Mouse (Mus musculus): ENCODE results near the gene Klk1b21. TPM values are rescaled to one million over a fixed set of nuclear protein-coding genes. Genes with fewer than 3 reads are reported as not detected.

Klk1b21 gene
- polyA plus RNA-seq (2012; rRNA removed; ENCODE audit: low replicate concordance), result not detected in 2 replicates

DNA sequence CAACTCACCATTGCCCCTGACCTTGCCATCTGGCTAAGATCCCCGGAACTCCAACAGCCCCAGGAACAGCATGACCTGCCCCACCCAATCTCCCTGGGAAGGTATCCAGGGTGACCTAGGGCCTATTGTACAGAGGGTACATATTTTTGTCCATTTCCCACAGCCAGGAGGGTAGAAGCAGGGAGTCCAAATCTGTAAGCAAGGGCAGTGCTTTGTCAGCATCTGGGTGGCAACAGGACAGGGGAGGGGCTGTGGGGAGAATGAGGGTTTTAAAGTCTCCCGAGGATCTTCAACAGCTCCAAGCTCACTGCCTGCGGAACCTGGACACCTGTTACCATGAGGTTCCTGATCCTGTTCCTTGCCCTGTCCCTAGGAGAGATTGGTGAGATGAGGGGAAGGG is at the start of gene Klk1b21:
Klk1b21 (plus strand) TSS at position 301 of the 400 bp plus-strand sequence.

DNA sequence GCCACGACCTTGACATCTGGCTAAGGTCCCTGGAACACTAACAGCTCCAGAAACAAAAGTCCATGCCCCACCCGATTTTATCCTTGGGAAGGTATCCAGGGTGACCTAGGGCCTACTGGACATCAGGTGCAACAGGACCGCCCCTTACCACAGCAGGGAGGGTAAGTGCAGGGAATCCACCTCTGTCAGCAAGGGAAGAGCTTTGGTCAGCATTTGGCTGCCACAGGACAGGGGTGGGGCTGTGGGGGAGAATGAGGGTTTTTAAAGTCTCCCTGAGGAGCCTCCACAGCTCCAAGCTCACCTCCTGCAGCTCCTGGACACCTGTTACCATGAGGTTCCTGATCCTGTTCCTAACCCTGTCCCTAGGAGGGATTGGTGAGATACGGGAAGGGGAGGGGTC is 10.2 kb downstream of the Klk1b21 start, which contains the start of gene Klk1b22:
Klk1b22 (plus strand) TSS at position 301 of the 400 bp plus-strand sequence.

DNA sequence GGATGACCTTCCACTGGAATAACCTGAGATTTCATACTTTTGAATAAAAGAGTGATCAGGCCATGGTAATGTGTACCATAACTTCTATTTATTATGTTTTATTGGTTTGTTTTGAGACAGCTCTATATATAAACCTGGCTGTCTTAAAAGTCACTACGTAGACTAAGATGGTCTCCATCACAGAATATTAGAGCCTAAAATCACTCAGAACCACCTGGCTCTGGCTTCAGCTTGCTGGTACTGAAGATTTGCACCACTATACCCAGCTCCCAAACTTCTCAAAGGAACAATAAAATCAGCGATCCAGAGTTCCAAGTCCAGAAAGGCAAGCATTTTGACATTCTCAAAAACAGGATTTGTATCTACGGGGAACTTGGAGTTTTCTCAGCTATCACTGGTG is 34.3 kb downstream of the Klk1b21 start, which contains the start of gene Klk1b16:
Klk1b16 (plus strand) TSS at position 301 of the 400 bp plus-strand sequence.

Other genes with a start within 250 kb of the Klk1b21 start
- gene Klk4, start 221.2 kb upstream of the Klk1b21 start, polyA plus RNA-seq (2012; rRNA removed; ENCODE audit: low replicate concordance), result not detected in 2 replicates
- not detected in 2 replicates for gene Klk15, start 168.6 kb upstream of the Klk1b21 start, polyA plus RNA-seq (2012; rRNA removed; ENCODE audit: low replicate concordance)
- gene Klk1b8, start 151.7 kb upstream of the Klk1b21 start, polyA plus RNA-seq (2012; rRNA removed; ENCODE audit: low replicate concordance), result not detected in 2 replicates
- gene Klk1b1, start 135.6 kb upstream of the Klk1b21 start, polyA plus RNA-seq (2012; rRNA removed; ENCODE audit: low replicate concordance), result not detected in 2 replicates
- gene Klk1b9, start 126.3 kb upstream of the Klk1b21 start, polyA plus RNA-seq (2012; rRNA removed; ENCODE audit: low replicate concordance), result not detected in 2 replicates
- gene Klk1b11, start 106.5 kb upstream of the Klk1b21 start, polyA plus RNA-seq (2012; rRNA removed; ENCODE audit: low replicate concordance), result 0.49 TPM in 1 of 2 replicates, not detected in the other
- not detected in 2 replicates for gene Klk1b26, start 90.2 kb upstream of the Klk1b21 start, polyA plus RNA-seq (2012; rRNA removed; ENCODE audit: low replicate concordance)
- gene Klk1b27, start 50.0 kb upstream of the Klk1b21 start, polyA plus RNA-seq (2012; rRNA removed; ENCODE audit: low replicate concordance), result 0.14 and 0.25 TPM in 2 replicates
- gene Klk1b22, start 10.3 kb downstream of the Klk1b21 start, polyA plus RNA-seq (2012; rRNA removed; ENCODE audit: low replicate concordance), result not detected in 2 replicates
- not detected in 2 replicates for gene Klk1b16, start 34.4 kb downstream of the Klk1b21 start, polyA plus RNA-seq (2012; rRNA removed; ENCODE audit: low replicate concordance)
- 0.19 TPM in 1 of 2 replicates, not detected in the other for gene Klk1b24, start 85.9 kb downstream of the Klk1b21 start, polyA plus RNA-seq (2012; rRNA removed; ENCODE audit: low replicate concordance)
- gene Klk1b3, start 95.9 kb downstream of the Klk1b21 start, polyA plus RNA-seq (2012; rRNA removed; ENCODE audit: low replicate concordance), result 1.8 TPM in 1 of 2 replicates, not detected in the other
- gene Klk1b4, start 105.1 kb downstream of the Klk1b21 start, polyA plus RNA-seq (2012; rRNA removed; ENCODE audit: low replicate concordance), result 5.1 TPM in 1 of 2 replicates, not detected in the other
- 0.65 and 5.5 TPM in 2 replicates for gene Klk1b5, start 113.6 kb downstream of the Klk1b21 start, polyA plus RNA-seq (2012; rRNA removed; ENCODE audit: low replicate concordance)
- 81.1 and 870 TPM in 2 replicates for gene Klk1, start 123.0 kb downstream of the Klk1b21 start, polyA plus RNA-seq (2012; rRNA removed; ENCODE audit: low replicate concordance)
- gene Gm36864, start 133.8 kb downstream of the Klk1b21 start, polyA plus RNA-seq (2012; rRNA removed; ENCODE audit: low replicate concordance), result 0.08 TPM in 1 of 2 replicates, not detected in the other
- 1.4 TPM in 2 replicates for gene 1700028J19Rik, start 144.4 kb downstream of the Klk1b21 start, polyA plus RNA-seq (2012; rRNA removed; ENCODE audit: low replicate concordance)
- gene 2410002F23Rik, start 144.4 kb downstream of the Klk1b21 start, polyA plus RNA-seq (2012; rRNA removed; ENCODE audit: low replicate concordance), result 67.9 and 113 TPM in 2 replicates
- gene Acp4, start 155.1 kb downstream of the Klk1b21 start, polyA plus RNA-seq (2012; rRNA removed; ENCODE audit: low replicate concordance), result not detected in 2 replicates
- gene Gm15517, start 159.1 kb downstream of the Klk1b21 start, polyA plus RNA-seq (2012; rRNA removed; ENCODE audit: low replicate concordance), result 0.60 TPM in 1 of 2 replicates, not detected in the other
- gene Clec11a, start 204.6 kb downstream of the Klk1b21 start, polyA plus RNA-seq (2012; rRNA removed; ENCODE audit: low replicate concordance), result 1.8 and 2.5 TPM in 2 replicates
- gene Shank1, start 207.9 kb downstream of the Klk1b21 start, polyA plus RNA-seq (2012; rRNA removed; ENCODE audit: low replicate concordance), result 0.72 and 1.6 TPM in 2 replicates